Mouse (Mus musculus) neural tube, embryonic 11.5 days (tissue): Measurements from ENCODE around the gene Sept9. TPM values are rescaled to one million over a fixed set of nuclear protein-coding genes. Genes with fewer than 3 reads are reported as not detected.

ENCODE experiments used
- ATAC-seq: fragments of 200-750 bp; cut with Nextera tagmentation; 2 replicates; pipeline ENCODE4 v1.8.0; 2017; ENCODE audit warnings: moderate number of reproducible peaks, mild to moderate bottlenecking, moderate TSS enrichment, moderate library complexity; ENCODE audit not compliant: insufficient read depth, low FRiP score, low TSS enrichment
- DNase-seq: peaks from one replicate; pipeline ENCODE4 v3.0.0-alpha.2; 2015; ENCODE audit warnings: low spot score
- H3K27ac ChIP-seq: fragments of 300-500 bp; sonication (generic); 2 replicates; pipeline ENCODE4 v1.5.1; 2014; ENCODE audit warnings: low read depth, mild to moderate bottlenecking, low read length
- H3K27me3 ChIP-seq: fragments of 300-500 bp; sonication (generic); 2 replicates; pipeline ENCODE4 v1.6.1; 2014; ENCODE audit warnings: mild to moderate bottlenecking, low read length, mixed read lengths; ENCODE audit not compliant: control insufficient read depth, insufficient read depth
- H3K36me3 ChIP-seq: fragments of 300-500 bp; sonication (generic); 2 replicates; pipeline ENCODE4 v1.6.1; 2014; ENCODE audit warnings: mild to moderate bottlenecking, low read length, moderate library complexity, mixed read lengths; ENCODE audit not compliant: control insufficient read depth, insufficient read depth
- H3K4me1 ChIP-seq: fragments of 300-500 bp; sonication (generic); 2 replicates; pipeline ENCODE4 v1.6.1; 2014; ENCODE audit warnings: low read length, mixed read lengths; ENCODE audit not compliant: control insufficient read depth, insufficient read depth
- H3K4me2 ChIP-seq: fragments of 300-500 bp; sonication (generic); 2 replicates; pipeline ENCODE4 v1.6.1; 2014; ENCODE audit warnings: low read depth, mild to moderate bottlenecking, moderate library complexity
- H3K4me3 ChIP-seq: fragments of 300-500 bp; sonication (generic); 2 replicates; pipeline ENCODE4 v1.5.1; 2014; ENCODE audit warnings: low read depth, low read length
- H3K9ac ChIP-seq: fragments of 300-500 bp; sonication (generic); 2 replicates; pipeline ENCODE4 v1.6.1; 2014; ENCODE audit warnings: mild to moderate bottlenecking, low read length
- H3K9me3 ChIP-seq: fragments of 300-500 bp; sonication (generic); 2 replicates; pipeline ENCODE4 v1.6.1; 2016; ENCODE audit warnings: low read length; ENCODE audit not compliant: control insufficient read depth
- WGBS: fragments of 180-500 bp; shearing (Covaris S2); extraction: QIAGEN DNeasy Blood & Tissue Kit; methylation state at CpG from one replicate; pipeline ENCODE4 v1.1.7; 2014; 5-methylcytosine and 5-hydroxymethylcytosine counted together
- polyA plus RNA-seq: library from polyadenylated mRNA; unstranded; fragments of >200 nt; fragmentation: Nextera tagmentation; extraction: Ambion mirVana; gene quantifications from 2 replicates; pipeline ENCODE4 v1.2.1, GENCODE M21; 2014

Sept9 gene
- polyA plus RNA-seq, 1 experiment from 2014 or later: 183 TPM

DNA sequence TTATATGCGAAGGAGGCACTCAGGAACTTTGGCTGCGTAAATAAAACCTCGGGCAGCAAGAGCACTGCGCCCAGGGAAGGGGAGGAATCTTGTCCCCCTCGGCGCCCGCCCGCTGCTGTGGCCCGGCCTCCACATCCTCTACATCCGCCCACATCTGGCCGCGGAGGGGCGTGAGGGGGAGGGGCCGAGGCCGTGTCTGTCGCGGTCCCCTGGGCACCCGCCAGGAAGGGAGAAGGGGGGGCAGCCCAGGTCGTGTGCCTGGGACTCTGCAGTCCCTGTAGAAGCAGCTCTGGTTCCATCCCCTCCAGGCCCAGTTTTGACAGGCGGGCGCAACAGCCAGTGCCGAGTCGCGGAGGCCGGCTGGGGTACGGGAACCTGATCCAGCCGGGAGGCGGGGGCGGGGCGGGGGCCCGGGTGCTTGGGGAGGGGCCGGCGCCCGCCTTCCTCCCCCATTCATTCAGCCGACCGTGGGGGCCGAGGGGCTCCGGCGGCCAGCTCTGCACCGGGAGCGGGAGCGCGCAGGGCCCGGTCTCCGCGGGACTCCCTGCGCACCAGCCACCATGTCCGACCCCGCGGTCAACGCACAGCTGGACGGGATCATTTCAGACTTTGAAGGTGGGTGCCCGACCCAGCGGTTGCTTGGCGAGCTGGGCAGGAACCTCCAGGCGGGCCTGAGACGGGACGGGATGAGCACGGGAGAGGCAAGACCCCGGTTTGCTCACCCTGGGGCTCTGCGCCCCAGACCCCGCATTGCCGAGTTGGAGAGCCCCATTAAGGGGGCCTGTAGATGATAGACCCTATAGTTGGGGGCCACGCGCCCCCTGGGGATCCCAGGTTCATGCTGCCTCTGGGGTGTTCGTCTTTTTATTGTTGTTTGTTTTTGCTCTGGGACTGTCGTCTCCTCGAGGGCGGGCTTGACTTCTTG, 66.8 kb downstream of the Sept9 start:
- under 1% methylated on average over 65 of the region's 69 CpGs for WGBS
- peak overlapping the region; percentile 72 for H3K4me2 ChIP-seq
- peak overlapping the region; percentile 57 for H3K27ac ChIP-seq
- H3K36me3 ChIP-seq: no peaks in the 10 kb centered on the region
- H3K9ac ChIP-seq: peak overlapping the region; percentile 77
- no peaks in the 10 kb centered on the region for H3K27me3 ChIP-seq
- H3K9me3 ChIP-seq: no peaks in the 10 kb centered on the region
- ATAC-seq (peak; percentile 65), DNase-seq (peak; percentile 87)
- H3K4me1 ChIP-seq: peaks cover 28% of the 10 kb centered on the region
- peak overlapping the region; percentile 72 for H3K4me3 ChIP-seq

GRCm38 (mm10) chr11:117266906-117267721, 67.7 kb downstream of the Sept9 start:
- H3K9ac ChIP-seq: peak overlapping the region; percentile 77
- WGBS: under 1% methylated on average over 37 of the region's 37 CpGs
- peak; percentile 64 for ATAC-seq
- peaks cover 28% of the 10 kb centered on the region for H3K4me1 ChIP-seq
- H3K27me3 ChIP-seq: no peaks in the 10 kb centered on the region
- H3K36me3 ChIP-seq: no peaks in the 10 kb centered on the region
- DNase-seq: peak; percentile 90
- no peaks in the 10 kb centered on the region for H3K9me3 ChIP-seq
- H3K4me3 ChIP-seq: peak overlapping the region; percentile 72
- H3K4me2 ChIP-seq: peak overlapping the region; percentile 72
- H3K27ac ChIP-seq: peak overlapping the region; percentile 57

GRCm38 (mm10) chr11:117267828-117268227, 68.4 kb downstream of the Sept9 start:
- H3K27ac ChIP-seq: no peak overlapping the region

GRCm38 (mm10) chr11:117268304-117268956, 69.0 kb downstream of the Sept9 start:
- H3K4me2 ChIP-seq: peak overlapping the region; percentile 72
- no peak for DNase-seq
- 0 out of 2 replicates have a peak overlapping the region, but pooled peaks have one; percentile 9 for H3K27ac ChIP-seq
- no peak for ATAC-seq
- no peaks in the 10 kb centered on the region for H3K9me3 ChIP-seq
- WGBS: 50% methylated on average over 10 of the region's 10 CpGs
- H3K4me3 ChIP-seq: peak overlapping the region; percentile 72; the same call in 1 of the 2 replicates
- H3K27me3 ChIP-seq: no peaks in the 10 kb centered on the region
- H3K9ac ChIP-seq: no peak overlapping the region
- H3K4me1 ChIP-seq: peaks cover 28% of the 10 kb centered on the region
- H3K36me3 ChIP-seq: no peaks in the 10 kb centered on the region

More at GRCm38 (mm10) chr11:117267828-117268227, 68.4 kb downstream of the Sept9 start:
- Histone ChIP-seq H3K27me3 (no peaks in the 10 kb centered on the region), H3K36me3 (no peaks in the 10 kb centered on the region), H3K4me1 (peaks cover 28% of the 10 kb centered on the region), H3K9ac (no peak overlapping the region; the same call in 1 of the 2 replicates), H3K4me3 (peak overlapping the region; percentile 72), H3K9me3 (no peaks in the 10 kb centered on the region), H3K4me2 (peak overlapping the region; percentile 72)
- DNase-seq (no peak), ATAC-seq (peak; percentile 14; the same call in 1 of the 2 replicates)
- WGBS: 17% methylated on average over 4 of the region's 4 CpGs

GRCm38 (mm10) chr11:117269053-117269702, 69.7 kb downstream of the Sept9 start:
- Histone ChIP-seq H3K9me3 (no peaks in the 10 kb centered on the region), H3K4me2 (peak overlapping the region; percentile 21), H3K9ac (peak overlapping the region; percentile 12; the same call in 1 of the 2 replicates), H3K27me3 (no peaks in the 10 kb centered on the region), H3K36me3 (no peaks in the 10 kb centered on the region), H3K4me3 (no peak overlapping the region), H3K4me1 (peaks cover 33% of the 10 kb centered on the region), H3K27ac (0 out of 2 replicates have a peak overlapping the region, but pooled peaks have one; percentile 9)
- ATAC-seq (no peak), DNase-seq (no peak)
- 47% methylated on average over 8 of the region's 8 CpGs for WGBS

- H3K4me3 ChIP-seq: no peak overlapping the region
- no peak overlapping the region for H3K9ac ChIP-seq
- WGBS: 58% methylated on average over 6 of the region's 6 CpGs
- no peaks in the 10 kb centered on the region for H3K36me3 ChIP-seq
- H3K4me2 ChIP-seq: peak overlapping the region; percentile 1; the same call in 1 of the 2 replicates
- ATAC-seq (no peak), DNase-seq (no peak)
- peaks cover 35% of the 10 kb centered on the region for H3K4me1 ChIP-seq
- no peaks in the 10 kb centered on the region for H3K9me3 ChIP-seq
- H3K27me3 ChIP-seq: no peaks in the 10 kb centered on the region
- H3K27ac ChIP-seq: no peak overlapping the region
These were observed 70.5 kb downstream of the Sept9 start for GRCm38 (mm10) chr11:117269946-117270345.

- ATAC-seq: no peak
- Histone ChIP-seq H3K4me1 (peaks cover 39% of the 10 kb centered on the region), H3K27me3 (no peaks in the 10 kb centered on the region), H3K4me2 (no peak overlapping the region), H3K4me3 (no peak overlapping the region), H3K9me3 (no peaks in the 10 kb centered on the region), H3K9ac (no peak overlapping the region), H3K27ac (peak overlapping the region; percentile 14; the same call in 1 of the 2 replicates), H3K36me3 (no peaks in the 10 kb centered on the region; the same call in 1 of the 2 replicates)
- no peak for DNase-seq
- 67% methylated on average over 5 of the region's 5 CpGs for WGBS
These were observed 75.5 kb downstream of the Sept9 start for GRCm38 (mm10) chr11:117274973-117275372.
